Mouse (Mus musculus) kidney, postnatal 0 days (tissue): ENCODE results near the gene Tnfrsf18. TPM values are rescaled to one million over a fixed set of nuclear protein-coding genes. Genes with fewer than 3 reads are reported as not detected.

Experiments
- ATAC-seq: fragments of 200-750 bp; cut with Nextera tagmentation; replicated peaks from 2 replicates; pipeline ENCODE4 v1.8.0; 2017; ENCODE audit warnings: low read depth, moderate number of reproducible peaks, moderate TSS enrichment, moderate library complexity; ENCODE audit not compliant: low FRiP score
- DNase-seq: peaks from one replicate; pipeline ENCODE4 v3.0.0-alpha.2; 2016; ENCODE audit warnings: low spot score
- H3K27ac ChIP-seq: fragments of 300-500 bp; sonication (generic); 2 replicates; pipeline ENCODE4 v1.5.1; 2014; ENCODE audit warnings: mild to moderate bottlenecking
- H3K27me3 ChIP-seq: fragments of 300-500 bp; sonication (generic); 2 replicates; pipeline ENCODE4 v1.6.1; 2014; ENCODE audit warnings: low read length, mixed read lengths; ENCODE audit not compliant: insufficient read depth
- H3K36me3 ChIP-seq: fragments of 300-500 bp; sonication (generic); 2 replicates; pipeline ENCODE4 v1.6.1; 2014; ENCODE audit warnings: low read length, mixed read lengths; ENCODE audit not compliant: insufficient read depth
- H3K4me1 ChIP-seq: fragments of 300-500 bp; sonication (generic); replicated peaks from 2 replicates; pipeline ENCODE4 v1.6.1; 2014; ENCODE audit warnings: antibody characterized with exemption, low read length, mixed read lengths; ENCODE audit not compliant: insufficient read depth
- H3K4me2 ChIP-seq: fragments of 300-500 bp; sonication (generic); 2 replicates; pipeline ENCODE4 v1.6.1; 2014; ENCODE audit warnings: mild to moderate bottlenecking, low read length, moderate library complexity, mixed read lengths
- H3K4me3 ChIP-seq: fragments of 300-500 bp; sonication (generic); replicated peaks from 2 replicates; pipeline ENCODE4 v1.5.1; 2014; ENCODE audit warnings: low read depth, low read length
- H3K9ac ChIP-seq: fragments of 300-500 bp; sonication (generic); 2 replicates; pipeline ENCODE4 v1.6.1; 2014; ENCODE audit warnings: low read depth, low read length
- H3K9me3 ChIP-seq: fragments of 300-500 bp; sonication (generic); replicated peaks from 2 replicates; pipeline ENCODE4 v1.6.1; 2016; ENCODE audit warnings: low read length, inconsistent platforms, mixed read lengths
- CTCF ChIP-seq: IDR thresholded peaks from 2 replicates; pipeline ENCODE4 v1.5.1; 2016; ENCODE audit warnings: antibody characterized with exemption, low read depth, mild to moderate bottlenecking, moderate library complexity
- WGBS: fragments of 180-500 bp; shearing (Covaris S2); extraction: QIAGEN DNeasy Blood & Tissue Kit; methylation state at CpG from one replicate; pipeline ENCODE4 v1.1.7; 2014; 5-methylcytosine and 5-hydroxymethylcytosine counted together
- polyA plus RNA-seq: library from polyadenylated mRNA; unstranded; fragments of >200 nt; fragmentation: Nextera tagmentation; extraction: Ambion mirVana; gene quantifications from 2 replicates; pipeline ENCODE4 v1.2.1, GENCODE M21; 2015

The Tnfrsf18 gene
- polyA plus RNA-seq, 1 experiment from 2014 or later = 1.3 TPM

- under 1% methylated on average over 70 of the region's 70 CpGs for WGBS
- peak overlapping the region; percentile 72 for H3K9ac ChIP-seq
- ATAC-seq (peak; percentile 85), DNase-seq (peak; percentile 96)
- no peaks in the 10 kb centered on the region for H3K27me3 ChIP-seq
- peak overlapping the region; percentile 85 for H3K4me3 ChIP-seq
- peak overlapping the region; percentile 60 for H3K4me2 ChIP-seq
- peak overlapping the region; percentile 96 for H3K27ac ChIP-seq
- H3K4me1 ChIP-seq = peaks cover 13% of the 10 kb centered on the region
- no peak for TF ChIP-seq CTCF
- no peaks in the 10 kb centered on the region for H3K9me3 ChIP-seq
- peaks cover 8% of the 10 kb centered on the region; the same call in 1 of the 2 replicates for H3K36me3 ChIP-seq
These were observed 32.9 kb upstream of the Tnfrsf18 start for GRCm38 (mm10) chr4:155992906-155993547.

- DNase-seq = no peak
- Histone ChIP-seq H3K9ac (peak overlapping the region; percentile 72), H3K4me1 (peaks cover 13% of the 10 kb centered on the region), H3K4me3 (peak overlapping the region; percentile 85), H3K9me3 (no peaks in the 10 kb centered on the region), H3K27ac (peak overlapping the region; percentile 96), H3K36me3 (peaks cover 12% of the 10 kb centered on the region; the same call in 1 of the 2 replicates), H3K4me2 (peak overlapping the region; percentile 60), H3K27me3 (no peaks in the 10 kb centered on the region)
- no peak for TF ChIP-seq CTCF
- 5% methylated on average over 15 of the region's 15 CpGs for WGBS
- ATAC-seq = no peak
These were observed 32.4 kb upstream of the Tnfrsf18 start for GRCm38 (mm10) chr4:155993606-155994005.

- Histone ChIP-seq H3K4me1 (no peaks in the 10 kb centered on the region), H3K9me3 (no peaks in the 10 kb centered on the region), H3K27ac (no peak overlapping the region), H3K9ac (no peak overlapping the region), H3K4me2 (no peak overlapping the region), H3K27me3 (no peaks in the 10 kb centered on the region), H3K36me3 (peaks cover 79% of the 10 kb centered on the region), H3K4me3 (no peak overlapping the region)
- ATAC-seq (no peak), DNase-seq (no peak)
- no peak for TF ChIP-seq CTCF
- WGBS = 94% methylated on average over 3 of the region's 3 CpGs
These were observed 21.9 kb upstream of the Tnfrsf18 start for GRCm38 (mm10) chr4:156004109-156004508.

- Histone ChIP-seq H3K9me3 (no peaks in the 10 kb centered on the region), H3K36me3 (peaks cover 80% of the 10 kb centered on the region), H3K4me1 (no peaks in the 10 kb centered on the region), H3K27ac (no peak overlapping the region), H3K9ac (no peak overlapping the region), H3K4me3 (no peak overlapping the region), H3K27me3 (no peaks in the 10 kb centered on the region), H3K4me2 (no peak overlapping the region)
- TF ChIP-seq CTCF = no peak
- DNase-seq = no peak
- ATAC-seq = no peak
- WGBS = 94% methylated on average over 4 of the region's 4 CpGs
These were observed 17.6 kb upstream of the Tnfrsf18 start for GRCm38 (mm10) chr4:156008369-156008768.

GRCm38 (mm10) chr4:156013637-156014036 is 12.3 kb upstream of the Tnfrsf18 start, which contains the start of gene Tnfrsf4:
Gene Tnfrsf4, plus strand, starts transcription at chr4:156013843.
- H3K9ac ChIP-seq = no peak within 1 kb of the TSS
- no peak within 1 kb of the TSS for H3K4me3 ChIP-seq
- no peaks in the 10 kb centered on the region for H3K27me3 ChIP-seq
- H3K4me1 ChIP-seq = no peaks in the 10 kb centered on the region
- WGBS = 82% methylated on average over 8 of the region's 8 CpGs
- no peak within 1 kb of the TSS for H3K4me2 ChIP-seq
- no peaks in the 10 kb centered on the region for H3K9me3 ChIP-seq
- no peak for TF ChIP-seq CTCF
- peaks cover 45% of the 10 kb centered on the region for H3K36me3 ChIP-seq
- no peak within 1 kb of the TSS for H3K27ac ChIP-seq
- DNase-seq (no peak), ATAC-seq (no peak)

- WGBS = 79% methylated on average over 2 of the region's 2 CpGs
- DNase-seq (no peak), ATAC-seq (no peak)
- Histone ChIP-seq H3K9me3 (no peaks in the 10 kb centered on the region), H3K4me3 (no peak overlapping the region), H3K36me3 (peaks cover 37% of the 10 kb centered on the region), H3K27ac (no peak overlapping the region), H3K9ac (no peak overlapping the region), H3K4me2 (no peak overlapping the region), H3K27me3 (no peaks in the 10 kb centered on the region), H3K4me1 (no peaks in the 10 kb centered on the region)
- no peak for TF ChIP-seq CTCF
These were observed 11.5 kb upstream of the Tnfrsf18 start for GRCm38 (mm10) chr4:156014436-156014835.
